Mouse (Mus musculus) lung, postnatal 0 days (tissue): ENCODE measurements around the gene Cdkl2. TPM values are rescaled to one million over a fixed set of nuclear protein-coding genes. Genes with fewer than 3 reads are reported as not detected.

Experiments
- ATAC-seq: fragments of 200-750 bp; cut with Nextera tagmentation; 2 replicates; pipeline ENCODE4 v1.8.0; 2017; ENCODE audit warnings: moderate library complexity
- DNase-seq: peaks from one replicate; pipeline ENCODE4 v3.0.0-alpha.2; 2016; ENCODE audit warnings: low spot score
- H3K27ac ChIP-seq: fragments of 300-500 bp; sonication (generic); 2 replicates; pipeline ENCODE4 v1.5.1; 2014; ENCODE audit warnings: antibody characterized with exemption, mild to moderate bottlenecking, low read length, mixed read lengths
- H3K27me3 ChIP-seq: fragments of 300-500 bp; sonication (generic); replicated peaks from 2 replicates; pipeline ENCODE4 v1.6.1; 2014; ENCODE audit warnings: low read length, mixed read lengths; ENCODE audit not compliant: insufficient read depth
- H3K36me3 ChIP-seq: fragments of 300-500 bp; sonication (generic); 2 replicates; pipeline ENCODE4 v1.6.1; 2014; ENCODE audit warnings: low read length, mixed read lengths; ENCODE audit not compliant: insufficient read depth
- H3K4me1 ChIP-seq: fragments of 300-500 bp; sonication (generic); 2 replicates; pipeline ENCODE4 v1.6.1; 2014; ENCODE audit warnings: antibody characterized with exemption, low read depth, low read length, mixed read lengths; ENCODE audit not compliant: insufficient read depth
- H3K4me2 ChIP-seq: fragments of 300-500 bp; sonication (generic); replicated peaks from 2 replicates; pipeline ENCODE4 v1.6.1; 2014; ENCODE audit warnings: low read depth, mild to moderate bottlenecking, low read length, moderate library complexity, mixed read lengths
- H3K4me3 ChIP-seq: fragments of 300-500 bp; sonication (generic); 2 replicates; pipeline ENCODE4 v1.5.1; 2014; ENCODE audit warnings: low read depth, low read length
- H3K9ac ChIP-seq: fragments of 300-500 bp; sonication (generic); replicated peaks from 2 replicates; pipeline ENCODE4 v1.6.1; 2014; ENCODE audit warnings: low read depth, mild to moderate bottlenecking
- H3K9me3 ChIP-seq: fragments of 300-500 bp; sonication (generic); 2 replicates; pipeline ENCODE4 v1.6.1; 2016; ENCODE audit warnings: low read length, mixed read lengths
- CTCF ChIP-seq: IDR thresholded peaks from 2 replicates; pipeline ENCODE4 v1.5.1; 2016; ENCODE audit warnings: antibody characterized with exemption, mild to moderate bottlenecking
- EP300 ChIP-seq: IDR thresholded peaks from 2 replicates; pipeline ENCODE4 v1.6.1; 2016; ENCODE audit warnings: antibody characterized with exemption, mild to moderate bottlenecking, control low read depth
- WGBS: fragments of 180-500 bp; shearing (Covaris S2); extraction: QIAGEN DNeasy Blood & Tissue Kit; methylation state at CpG from one replicate; pipeline ENCODE4 v1.1.7; 2014; 5-methylcytosine and 5-hydroxymethylcytosine counted together
- polyA plus RNA-seq: library from polyadenylated mRNA; unstranded; fragments of >200 nt; fragmentation: Nextera tagmentation; extraction: Ambion mirVana; gene quantifications from 2 replicates; pipeline ENCODE4 v1.2.1, GENCODE M21; 2015

The Cdkl2 gene
- polyA plus RNA-seq, 1 experiment from 2014 or later: 5.1 TPM

GRCm38 (mm10) chr5:92003011-92003410 lies 40.7 kb downstream of the Cdkl2 start:
- peak; percentile 60 for DNase-seq

GRCm38 (mm10) chr5:92000770-92001169 lies 42.9 kb downstream of the Cdkl2 start:
- no peak overlapping the region for H3K4me2 ChIP-seq
- no peak overlapping the region for H3K9ac ChIP-seq
- no peaks in the 10 kb centered on the region for H3K9me3 ChIP-seq
- no peaks in the 10 kb centered on the region for H3K27me3 ChIP-seq
- 51% methylated on average over 2 of the region's 2 CpGs for WGBS
- DNase-seq (peak; percentile 49), ATAC-seq (peak; percentile 48)
- H3K36me3 ChIP-seq: no peaks in the 10 kb centered on the region
- no peak overlapping the region for H3K27ac ChIP-seq
- TF ChIP-seq EP300 (no peak), CTCF (no peak)
- no peaks in the 10 kb centered on the region for H3K4me1 ChIP-seq
- no peak overlapping the region for H3K4me3 ChIP-seq

More at GRCm38 (mm10) chr5:92003011-92003410, 40.7 kb downstream of the Cdkl2 start:
- Histone ChIP-seq H3K9ac (no peak overlapping the region), H3K4me2 (no peak overlapping the region), H3K27ac (no peak overlapping the region), H3K4me3 (no peak overlapping the region), H3K9me3 (no peaks in the 10 kb centered on the region), H3K27me3 (no peaks in the 10 kb centered on the region), H3K36me3 (no peaks in the 10 kb centered on the region), H3K4me1 (no peaks in the 10 kb centered on the region)
- peak; percentile 78 for TF ChIP-seq CTCF
- TF ChIP-seq EP300: no peak
- 69% methylated on average over 2 of the region's 2 CpGs for WGBS
- peak; percentile 57 for ATAC-seq

- Histone ChIP-seq H3K9me3 (no peaks in the 10 kb centered on the region), H3K9ac (no peak overlapping the region), H3K4me3 (no peak overlapping the region), H3K27me3 (no peaks in the 10 kb centered on the region), H3K4me2 (no peak overlapping the region), H3K4me1 (no peaks in the 10 kb centered on the region), H3K27ac (no peak overlapping the region), H3K36me3 (no peaks in the 10 kb centered on the region)
- DNase-seq (no peak), ATAC-seq (no peak)
- TF ChIP-seq EP300 (no peak), CTCF (no peak)
- WGBS: 66% methylated on average over 13 of the region's 13 CpGs
Observed at GRCm38 (mm10) chr5:91994546-91994945, 49.1 kb downstream of the Cdkl2 start.

- no peaks in the 10 kb centered on the region for H3K27me3 ChIP-seq
- no peaks in the 10 kb centered on the region for H3K4me1 ChIP-seq
- no peak overlapping the region for H3K9ac ChIP-seq
- H3K36me3 ChIP-seq: no peaks in the 10 kb centered on the region
- TF ChIP-seq EP300: no peak
- no peak for TF ChIP-seq CTCF
- DNase-seq (no peak), ATAC-seq (no peak)
- 81% methylated on average over 2 of the region's 2 CpGs for WGBS
- H3K9me3 ChIP-seq: no peaks in the 10 kb centered on the region
- H3K4me3 ChIP-seq: no peak overlapping the region
- no peak overlapping the region for H3K4me2 ChIP-seq
- H3K27ac ChIP-seq: no peak overlapping the region
Observed at GRCm38 (mm10) chr5:91993061-91993460, 50.6 kb downstream of the Cdkl2 start.

- DNase-seq: no peak
- H3K27ac ChIP-seq: no peak overlapping the region
- TF ChIP-seq EP300 (no peak), CTCF (no peak)
- H3K9me3 ChIP-seq: no peaks in the 10 kb centered on the region
- H3K27me3 ChIP-seq: no peaks in the 10 kb centered on the region
- no peak for ATAC-seq
- H3K4me2 ChIP-seq: no peak overlapping the region
- no peak overlapping the region for H3K9ac ChIP-seq
- no peaks in the 10 kb centered on the region for H3K36me3 ChIP-seq
- 63% methylated on average over 6 of the region's 6 CpGs for WGBS
- no peak overlapping the region for H3K4me3 ChIP-seq
- H3K4me1 ChIP-seq: no peaks in the 10 kb centered on the region
Observed at GRCm38 (mm10) chr5:91991191-91991937, 52.3 kb downstream of the Cdkl2 start.

- Histone ChIP-seq H3K27me3 (no peaks in the 10 kb centered on the region), H3K4me1 (no peaks in the 10 kb centered on the region), H3K9ac (no peak overlapping the region), H3K4me3 (no peak overlapping the region), H3K9me3 (no peaks in the 10 kb centered on the region), H3K4me2 (no peak overlapping the region), H3K36me3 (no peaks in the 10 kb centered on the region), H3K27ac (no peak overlapping the region)
- 78% methylated on average over 9 of the region's 9 CpGs for WGBS
- TF ChIP-seq CTCF (no peak), EP300 (no peak)
- DNase-seq (no peak), ATAC-seq (no peak)
Observed at GRCm38 (mm10) chr5:91989261-91989660, 54.4 kb downstream of the Cdkl2 start.
